Mouse (Mus musculus) embryonic facial prominence, embryonic 15.5 days (tissue): ENCODE results near the gene Mapkapk5. TPM values are rescaled to one million over a fixed set of nuclear protein-coding genes. Genes with fewer than 3 reads are reported as not detected.

ENCODE experiments used
- ATAC-seq: fragments of 200-750 bp; cut with Nextera tagmentation; 2 replicates; pipeline ENCODE4 v1.8.0; 2017; ENCODE audit warnings: low read depth, moderate TSS enrichment; ENCODE audit not compliant: insufficient number of reproducible peaks, low FRiP score, low TSS enrichment
- H3K27ac ChIP-seq: fragments of 300-500 bp; sonication (generic); replicated peaks from 2 replicates; pipeline ENCODE4 v1.5.1; 2015; ENCODE audit warnings: mild to moderate bottlenecking, inconsistent platforms
- H3K27me3 ChIP-seq: fragments of 300-500 bp; sonication (generic); 2 replicates; pipeline ENCODE4 v1.6.1; 2015; ENCODE audit warnings: inconsistent platforms
- H3K36me3 ChIP-seq: fragments of 300-500 bp; sonication (generic); 2 replicates; pipeline ENCODE4 v1.6.1; 2015; ENCODE audit warnings: mild to moderate bottlenecking, inconsistent platforms
- H3K4me1 ChIP-seq: fragments of 300-500 bp; sonication (generic); 2 replicates; pipeline ENCODE4 v1.6.1; 2015; ENCODE audit warnings: inconsistent platforms
- H3K4me2 ChIP-seq: fragments of 300-500 bp; sonication (generic); replicated peaks from 2 replicates; pipeline ENCODE4 v1.6.1; 2015; ENCODE audit warnings: mild to moderate bottlenecking, inconsistent platforms
- H3K4me3 ChIP-seq: fragments of 300-500 bp; sonication (generic); replicated peaks from 2 replicates; pipeline ENCODE4 v1.5.1; 2015; ENCODE audit warnings: mild to moderate bottlenecking, inconsistent platforms
- H3K9ac ChIP-seq: fragments of 300-500 bp; sonication (generic); 2 replicates; pipeline ENCODE4 v1.6.1; 2015; ENCODE audit warnings: inconsistent platforms
- H3K9me3 ChIP-seq: fragments of 300-500 bp; sonication (generic); replicated peaks from 2 replicates; pipeline ENCODE4 v1.6.1; 2016; ENCODE audit warnings: inconsistent platforms
- WGBS: fragments of 180-500 bp; shearing (Covaris S2); methylation state at CpG from one replicate; pipeline ENCODE4 v1.1.7; 2015; 5-methylcytosine and 5-hydroxymethylcytosine counted together
- polyA plus RNA-seq: library from polyadenylated mRNA; unstranded; fragments of >200 nt; fragmentation: Nextera tagmentation; extraction: Ambion mirVana; gene quantifications from 2 replicates; pipeline ENCODE4 v1.2.1, GENCODE M21; 2015

Gene Mapkapk5
- polyA plus RNA-seq, 1 experiment from 2014 or later = 52.0 TPM

GRCm38 (mm10) chr5:121585005-121585404, 39.3 kb upstream of the Mapkapk5 start:
- Histone ChIP-seq H3K36me3 (peaks cover 12% of the 10 kb centered on the region), H3K4me3 (no peak overlapping the region), H3K4me1 (peaks cover 25% of the 10 kb centered on the region), H3K4me2 (no peak overlapping the region), H3K9me3 (no peaks in the 10 kb centered on the region), H3K27me3 (no peaks in the 10 kb centered on the region), H3K9ac (no peak overlapping the region), H3K27ac (no peak overlapping the region)
- ATAC-seq = no peak
- 91% methylated on average over 10 of the region's 10 CpGs for WGBS

- no peak overlapping the region for H3K4me3 ChIP-seq
- H3K9me3 ChIP-seq = no peaks in the 10 kb centered on the region
- WGBS = 49% methylated on average over 12 of the region's 12 CpGs
- no peaks in the 10 kb centered on the region for H3K27me3 ChIP-seq
- H3K27ac ChIP-seq = peak overlapping the region; percentile 17; the same call in 1 of the 2 replicates
- peaks cover 25% of the 10 kb centered on the region for H3K4me1 ChIP-seq
- no peak overlapping the region for H3K9ac ChIP-seq
- peaks cover 22% of the 10 kb centered on the region for H3K36me3 ChIP-seq
- peak; percentile 79; the same call in 1 of the 2 replicates for ATAC-seq
- no peak overlapping the region for H3K4me2 ChIP-seq
Measured at GRCm38 (mm10) chr5:121583765-121584501, 38.2 kb upstream of the Mapkapk5 start.

DNA sequence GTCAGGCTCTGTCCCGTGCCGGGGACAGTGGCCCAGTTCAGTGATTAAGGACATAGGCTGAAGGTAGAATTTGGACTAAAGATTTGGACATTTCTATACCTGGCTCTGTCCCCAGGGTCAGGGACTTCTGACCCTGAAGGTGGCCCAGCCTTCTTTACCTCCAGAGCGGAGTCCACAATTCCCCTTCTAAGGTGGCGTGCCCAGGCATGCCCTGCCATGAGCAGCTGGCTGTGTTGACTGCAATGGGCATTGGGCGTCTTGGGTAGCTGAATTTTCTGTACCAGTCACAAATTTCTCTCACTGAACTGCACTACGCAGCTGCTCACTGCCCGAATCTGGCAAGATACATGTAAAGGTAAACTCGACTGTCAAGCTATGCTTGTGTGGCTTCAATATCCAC, 36.2 kb upstream of the Mapkapk5 start:
- Histone ChIP-seq H3K9me3 (no peaks in the 10 kb centered on the region), H3K4me3 (no peak overlapping the region), H3K9ac (no peak overlapping the region), H3K4me1 (peaks cover 20% of the 10 kb centered on the region), H3K27ac (no peak overlapping the region), H3K36me3 (peaks cover 40% of the 10 kb centered on the region), H3K4me2 (no peak overlapping the region), H3K27me3 (no peaks in the 10 kb centered on the region)
- 84% methylated on average over 8 of the region's 8 CpGs for WGBS
- no peak for ATAC-seq

DNA sequence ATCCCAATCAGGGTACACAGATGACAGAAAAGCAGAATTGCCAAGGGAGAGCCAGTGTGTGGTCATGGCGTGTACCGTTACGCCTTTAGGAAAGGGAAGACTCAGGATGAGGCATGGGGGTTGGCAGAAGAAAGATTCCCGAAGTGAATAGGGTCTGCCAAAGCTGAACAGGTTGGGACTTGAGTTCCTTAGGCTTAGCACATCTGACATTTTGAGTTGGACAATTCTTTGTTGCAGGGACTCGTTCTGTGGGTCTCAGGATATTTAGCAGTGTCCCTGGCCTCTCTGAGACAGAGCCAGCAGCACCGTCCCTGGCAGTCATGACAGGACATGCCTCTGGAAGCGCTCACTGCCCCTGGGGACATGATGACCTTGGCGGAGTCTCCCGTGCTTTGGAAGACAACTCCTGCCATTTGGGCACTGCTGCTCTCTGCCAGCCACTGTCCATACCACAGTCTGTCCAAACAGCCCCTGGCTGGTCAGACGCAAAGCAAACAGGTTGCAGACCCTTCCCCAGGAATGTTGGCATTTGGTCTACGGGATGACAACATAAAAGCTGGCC, 31.3 kb upstream of the Mapkapk5 start:
- Histone ChIP-seq H3K4me1 (no peaks in the 10 kb centered on the region), H3K9ac (no peak overlapping the region), H3K36me3 (peaks cover 78% of the 10 kb centered on the region), H3K4me2 (no peak overlapping the region), H3K9me3 (no peaks in the 10 kb centered on the region), H3K27me3 (no peaks in the 10 kb centered on the region), H3K4me3 (no peak overlapping the region), H3K27ac (no peak overlapping the region)
- WGBS = 68% methylated on average over 11 of the region's 11 CpGs
- ATAC-seq = no peak

DNA sequence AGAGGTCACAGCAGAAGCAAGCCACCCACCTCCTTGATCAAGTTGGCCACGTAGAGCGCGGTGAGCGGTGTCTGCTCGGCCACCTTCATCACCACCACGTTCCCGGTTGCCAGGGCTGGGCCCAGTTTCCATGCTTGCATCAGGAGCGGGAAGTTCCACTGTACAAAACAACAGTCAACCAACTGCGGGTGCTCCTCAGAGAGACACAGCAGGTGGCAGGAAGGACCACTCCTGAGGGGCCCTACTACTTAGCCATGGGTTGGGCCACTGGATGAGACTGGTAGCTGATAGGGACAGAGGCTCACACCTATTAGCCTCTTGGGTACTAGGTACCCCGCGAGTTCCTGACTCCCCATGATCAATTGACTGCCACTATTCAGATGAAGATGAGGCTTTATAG, 30.2 kb upstream of the Mapkapk5 start:
- WGBS = 92% methylated on average over 11 of the region's 11 CpGs

GRCm38 (mm10) chr5:121574145-121574544, 28.4 kb upstream of the Mapkapk5 start:
- ATAC-seq = no peak
- Histone ChIP-seq H3K27me3 (no peaks in the 10 kb centered on the region), H3K36me3 (peaks cover 76% of the 10 kb centered on the region), H3K4me2 (no peak overlapping the region), H3K27ac (no peak overlapping the region), H3K4me1 (no peaks in the 10 kb centered on the region), H3K9me3 (no peaks in the 10 kb centered on the region), H3K9ac (no peak overlapping the region), H3K4me3 (no peak overlapping the region)
- 91% methylated on average over 13 of the region's 13 CpGs for WGBS

More for the DNA sequence above, 30.2 kb upstream of the Mapkapk5 start:
- Histone ChIP-seq H3K27me3 (no peaks in the 10 kb centered on the region), H3K36me3 (peaks cover 83% of the 10 kb centered on the region), H3K27ac (no peak overlapping the region), H3K4me1 (no peaks in the 10 kb centered on the region), H3K4me3 (no peak overlapping the region), H3K9ac (no peak overlapping the region), H3K9me3 (no peaks in the 10 kb centered on the region), H3K4me2 (no peak overlapping the region)
- no peak for ATAC-seq

- WGBS = 78% methylated on average over 1 of the region's 1 CpGs
- Histone ChIP-seq H3K27me3 (no peaks in the 10 kb centered on the region), H3K4me2 (no peak overlapping the region), H3K27ac (no peak overlapping the region), H3K4me3 (no peak overlapping the region), H3K9ac (no peak overlapping the region), H3K9me3 (no peaks in the 10 kb centered on the region), H3K36me3 (peaks cover 59% of the 10 kb centered on the region), H3K4me1 (no peaks in the 10 kb centered on the region)
- no peak for ATAC-seq
Measured at GRCm38 (mm10) chr5:121570787-121571186, 25.1 kb upstream of the Mapkapk5 start.

DNA sequence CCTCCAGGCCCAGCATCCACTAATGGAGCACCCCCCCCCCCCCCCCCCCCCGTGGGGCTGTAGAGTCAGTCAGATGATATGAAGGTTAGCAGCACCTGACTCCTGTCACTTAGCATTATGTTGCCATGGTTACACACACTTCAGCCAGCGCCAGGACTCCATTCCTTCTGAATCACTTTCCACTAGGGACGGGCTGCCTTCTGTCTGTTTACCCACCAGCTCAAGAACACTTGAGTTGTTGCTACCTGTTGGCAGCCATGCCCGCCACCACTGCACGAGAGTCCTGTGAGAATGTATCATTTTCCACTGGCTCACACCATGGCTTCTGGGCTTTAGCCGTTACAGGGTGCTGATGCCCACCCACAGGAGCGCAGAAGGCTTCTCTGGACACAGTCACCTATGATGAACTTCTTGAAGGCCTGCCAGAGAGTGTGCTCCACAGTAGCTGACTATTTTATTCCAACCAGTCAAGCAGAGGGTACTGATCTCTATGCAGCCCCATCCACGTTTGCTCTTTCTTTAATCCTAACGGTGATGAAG, 24.2 kb upstream of the Mapkapk5 start:
- Histone ChIP-seq H3K9ac (no peak overlapping the region), H3K4me1 (peaks cover under 1% of the 10 kb centered on the region; the same call in 1 of the 2 replicates), H3K27ac (no peak overlapping the region), H3K36me3 (peaks cover 51% of the 10 kb centered on the region), H3K4me3 (no peak overlapping the region), H3K4me2 (no peak overlapping the region), H3K9me3 (no peaks in the 10 kb centered on the region), H3K27me3 (no peaks in the 10 kb centered on the region)
- ATAC-seq = no peak
- WGBS = 71% methylated on average over 9 of the region's 9 CpGs

DNA sequence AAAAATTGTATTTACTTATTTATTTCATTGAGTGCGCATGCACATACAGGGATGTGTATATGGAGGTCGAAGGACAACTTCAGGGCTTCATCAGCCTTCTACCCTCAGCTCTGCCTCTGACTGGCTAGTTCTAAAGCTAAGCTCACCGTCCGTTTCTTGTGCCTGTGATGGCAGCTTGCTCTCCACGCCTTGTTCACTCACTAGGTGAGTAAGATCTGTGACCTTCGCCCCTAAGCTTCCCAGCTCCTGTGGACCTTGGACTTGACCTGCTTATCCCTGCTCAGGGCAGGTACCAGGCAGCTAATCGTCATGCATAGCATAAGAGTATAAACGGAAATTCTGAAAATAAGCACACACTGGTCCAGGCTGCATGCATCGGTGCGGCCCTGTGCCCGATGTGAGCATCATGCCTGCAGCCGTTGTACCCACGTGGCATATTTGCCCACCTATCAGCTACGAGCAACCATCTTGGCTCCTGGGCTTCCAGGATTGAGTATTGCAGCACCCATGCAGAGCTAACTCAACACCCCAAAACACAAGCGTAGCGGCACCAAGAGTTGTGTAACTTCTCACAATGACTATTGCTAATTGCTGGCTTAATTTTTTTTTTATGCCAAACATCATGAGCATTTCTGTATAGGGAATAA, 20.5 kb upstream of the Mapkapk5 start:
- H3K4me2 ChIP-seq = no peak overlapping the region
- ATAC-seq = no peak
- H3K9me3 ChIP-seq = no peaks in the 10 kb centered on the region
- H3K9ac ChIP-seq = no peak overlapping the region
- H3K4me3 ChIP-seq = no peak overlapping the region
- peaks cover 8% of the 10 kb centered on the region for H3K4me1 ChIP-seq
- WGBS = 90% methylated on average over 16 of the region's 16 CpGs
- peaks cover 18% of the 10 kb centered on the region for H3K36me3 ChIP-seq
- H3K27me3 ChIP-seq = no peaks in the 10 kb centered on the region
- H3K27ac ChIP-seq = no peak overlapping the region

DNA sequence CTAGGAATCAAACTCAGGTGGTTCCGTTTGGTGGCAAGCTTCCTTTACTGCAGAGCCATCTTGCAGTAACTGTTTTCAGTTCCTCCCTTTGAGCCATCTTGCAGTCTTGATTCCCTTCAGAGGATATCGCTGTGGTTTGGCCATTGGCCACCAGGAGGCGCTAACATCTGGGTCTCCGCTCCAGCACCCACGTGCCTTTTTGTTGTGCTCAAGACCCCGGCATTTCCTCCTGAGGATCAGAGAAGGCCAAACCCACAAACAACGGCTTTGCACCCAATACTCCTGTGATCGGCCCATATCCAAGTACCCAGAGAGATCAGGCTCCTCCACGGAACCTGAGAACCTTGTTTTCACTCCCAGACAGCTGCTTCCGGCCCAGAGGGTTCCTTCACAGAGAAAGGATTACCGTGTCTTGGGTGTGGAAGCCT, 18.8 kb upstream of the Mapkapk5 start:
- Histone ChIP-seq H3K9ac (no peak overlapping the region), H3K27me3 (no peaks in the 10 kb centered on the region), H3K4me3 (peak overlapping the region; percentile 24), H3K36me3 (peaks cover 8% of the 10 kb centered on the region; the same call in 1 of the 2 replicates), H3K27ac (peak overlapping the region; percentile 44), H3K4me2 (peak overlapping the region; percentile 49), H3K4me1 (peaks cover 8% of the 10 kb centered on the region), H3K9me3 (no peaks in the 10 kb centered on the region)
- peak; percentile 26; the same call in 1 of the 2 replicates for ATAC-seq
- 8% methylated on average over 11 of the region's 11 CpGs for WGBS

- Histone ChIP-seq H3K27me3 (no peaks in the 10 kb centered on the region), H3K4me3 (no peak overlapping the region), H3K9me3 (no peaks in the 10 kb centered on the region), H3K9ac (no peak overlapping the region), H3K4me1 (peaks cover 8% of the 10 kb centered on the region), H3K4me2 (no peak overlapping the region), H3K36me3 (no peaks in the 10 kb centered on the region), H3K27ac (no peak overlapping the region)
- ATAC-seq = no peak
- 84% methylated on average over 3 of the region's 3 CpGs for WGBS
Measured at GRCm38 (mm10) chr5:121562436-121562835, 16.7 kb upstream of the Mapkapk5 start.
